Mouse (Mus musculus) E14TG2a.4 (cell line): ENCODE data around the gene Phc1.

ENCODE experiments used
- CTCF ChIP-seq: conservative IDR thresholded peaks from 2 replicates; pipeline ENCODE4 v1.5.1; 2014; ENCODE audit warnings: low read length
- NANOG ChIP-seq: IDR thresholded peaks from 2 replicates; pipeline ENCODE4 v1.6.1; 2014; ENCODE audit warnings: borderline replicate concordance, low read length, mixed read lengths
- POU5F1 ChIP-seq: IDR thresholded peaks from 2 replicates; pipeline ENCODE4 v1.6.1; 2014; ENCODE audit warnings: low read length, borderline replicate concordance

DNA sequence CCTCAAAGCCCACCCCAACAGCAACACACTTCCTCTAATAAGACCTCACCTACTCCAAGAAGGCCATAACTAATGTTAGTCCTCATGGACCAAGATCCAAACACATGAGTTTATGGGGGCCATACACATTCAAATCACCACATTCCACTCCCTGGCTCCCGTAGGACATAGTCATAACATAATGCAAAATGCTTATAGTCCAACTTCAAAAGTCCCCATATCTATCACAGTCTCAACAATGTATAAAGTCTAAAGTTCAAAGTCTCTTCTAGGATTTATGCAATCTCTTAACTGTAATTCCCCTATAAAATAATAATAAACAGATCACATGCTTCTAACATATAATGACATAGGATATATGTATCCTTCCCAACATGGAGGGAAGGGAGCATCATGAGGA lies 16.7 kb upstream of the Phc1 start:
- TF ChIP-seq CTCF (no peak), NANOG (no peak), POU5F1 (no peak)
